Mouse (Mus musculus) liver, embryonic 14.5 days (tissue): ENCODE data around the gene Pigv.

Source experiments
- CTCF ChIP-seq: IDR thresholded peaks from 2 replicates; pipeline ENCODE4 v1.5.1; 2016; ENCODE audit warnings: antibody characterized with exemption, low read depth, control low read depth
- EP300 ChIP-seq: IDR thresholded peaks from 2 replicates; pipeline ENCODE4 v1.6.1; 2016; ENCODE audit warnings: antibody characterized with exemption, low read depth

GRCm38 (mm10) chr4:133660193-133661155, 12.0 kb downstream of the Pigv start:
- TF ChIP-seq CTCF (no peak), EP300 (no peak)
